Mouse (Mus musculus) cerebellum, adult 18-20 months (tissue): ENCODE results near the gene Icosl.
A peak's percentile ranks its signal among the peaks of the same experiment; 100 is the strongest.
"Not testable (repeated sequence)": the region's sequence is repeated elsewhere in the genome, so short reads cannot be mapped to it uniquely, and the experiment has no call there.

Experiments used
- DNase-seq, 2 experiments: peaks; one replicate each; pipeline ENCODE4 v3.0.0; 2021

Icosl gene

DNA sequence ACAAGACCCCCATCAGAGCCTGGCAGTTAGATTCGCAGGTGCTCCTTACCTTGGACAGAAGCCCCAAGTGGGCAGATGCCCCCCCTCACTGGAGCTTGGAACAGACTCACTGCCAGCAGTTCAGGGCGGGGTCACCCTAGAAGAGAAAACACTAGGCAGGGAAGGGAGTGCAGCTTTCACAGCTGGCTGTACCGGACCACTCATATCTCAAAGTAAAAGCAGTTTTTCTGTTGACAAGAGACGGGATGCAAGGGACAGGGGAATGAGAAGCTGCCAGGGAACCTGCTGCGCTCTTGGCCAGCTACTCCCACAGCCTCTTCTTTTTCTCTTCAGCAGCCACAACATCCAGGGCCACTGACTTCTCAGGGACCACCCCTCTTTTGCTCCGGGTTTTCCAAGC lies 55.0 kb downstream of the Icosl start:
- DNase-seq = not testable (repeated sequence)

DNA sequence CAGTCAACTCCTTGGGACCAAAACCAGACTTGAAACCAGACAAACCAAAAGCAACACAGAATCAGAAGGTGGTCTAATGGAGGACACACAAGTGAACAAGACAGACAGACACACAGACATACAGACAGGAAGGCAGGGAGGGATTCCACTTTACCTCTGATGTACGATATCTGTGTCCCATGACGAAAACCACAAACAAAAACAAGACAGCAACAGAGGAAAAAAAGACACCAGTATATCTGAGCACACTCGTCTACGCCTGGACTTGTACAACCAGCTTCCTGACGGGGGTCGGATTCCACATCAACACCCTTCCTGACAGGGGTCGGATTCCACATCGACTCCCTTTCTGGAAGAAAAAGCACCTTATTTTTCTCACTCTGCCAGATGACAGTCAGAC lies 56.0 kb downstream of the Icosl start:
- DNase-seq = not testable (repeated sequence)

DNA sequence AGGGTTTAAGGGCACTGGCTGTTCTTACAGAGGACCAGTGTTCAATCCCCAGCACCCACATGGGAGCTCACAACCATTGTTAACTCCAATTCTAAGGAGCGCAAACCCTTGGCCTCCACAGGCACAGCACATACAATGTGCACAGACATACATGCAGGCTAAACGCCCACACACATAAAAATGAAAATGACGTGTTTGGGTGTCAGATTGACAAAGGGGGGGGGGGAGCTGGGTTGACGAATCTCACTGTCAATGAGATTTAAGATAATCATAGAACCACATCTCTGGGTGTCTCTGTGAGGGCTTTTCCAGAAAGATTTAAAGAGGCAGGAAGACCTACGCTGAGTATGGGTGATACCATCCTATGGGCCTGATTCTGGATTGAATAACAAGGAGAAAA lies 57.2 kb downstream of the Icosl start:
- DNase-seq = no peak

DNA sequence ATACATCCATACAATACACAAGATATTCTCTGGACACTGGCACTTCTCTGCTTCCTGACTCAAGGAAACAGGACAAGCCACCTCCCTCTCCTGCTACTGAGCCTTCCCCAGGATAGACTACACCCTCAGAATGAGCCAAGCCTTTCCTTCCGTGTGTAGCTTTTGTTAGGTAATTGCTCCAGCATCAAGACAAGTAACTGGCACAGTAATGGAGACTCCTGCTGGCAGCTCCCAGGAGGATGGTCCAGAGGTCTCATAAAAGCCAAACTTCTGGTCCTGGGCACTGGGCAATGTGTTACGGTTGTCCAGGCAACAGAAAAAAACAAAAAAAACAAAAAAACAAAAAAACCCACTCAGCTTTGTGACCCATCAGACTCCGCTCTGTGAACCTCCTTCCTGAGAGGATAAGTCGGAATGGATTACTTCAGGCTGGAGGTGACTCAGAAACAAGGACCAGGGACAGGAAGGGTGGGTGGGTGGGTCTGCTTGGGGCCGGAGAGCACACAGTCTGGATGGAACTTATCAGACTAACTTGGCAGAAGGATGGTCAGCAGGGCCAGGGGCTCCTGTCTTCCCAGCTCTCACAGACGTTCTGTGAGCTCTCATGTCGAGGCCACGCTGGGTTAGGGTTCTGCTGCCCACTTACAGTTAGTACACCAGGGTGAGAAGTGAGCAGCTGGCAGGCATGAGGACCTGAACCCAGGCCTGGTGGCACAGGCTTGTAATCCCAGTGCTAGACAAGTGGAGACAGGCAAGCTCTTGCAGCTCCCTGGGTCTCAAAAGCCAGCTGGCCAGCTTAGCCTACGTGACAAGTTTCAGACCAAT lies 58.2 kb downstream of the Icosl start:
- DNase-seq = no peak

DNA sequence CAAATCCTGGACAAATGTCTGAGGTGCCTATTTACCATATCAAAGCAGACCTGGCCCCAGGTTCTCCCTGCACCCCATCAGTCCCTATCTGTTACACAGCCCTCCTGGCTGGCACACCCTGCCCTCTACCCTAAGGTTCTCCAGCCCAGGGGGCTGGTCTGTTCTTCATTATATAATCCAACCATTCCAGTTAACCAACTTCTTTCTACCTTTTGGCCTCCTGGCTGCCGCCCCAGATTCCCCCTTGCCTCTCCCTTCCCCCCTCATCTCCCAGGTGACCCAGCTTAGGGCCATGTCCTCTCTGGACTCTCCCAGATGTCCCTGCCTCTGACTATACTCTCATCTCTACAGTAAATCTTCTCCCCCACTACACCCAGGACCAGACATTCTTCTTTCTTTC lies 58.8 kb downstream of the Icosl start:
- DNase-seq = no peak

DNA sequence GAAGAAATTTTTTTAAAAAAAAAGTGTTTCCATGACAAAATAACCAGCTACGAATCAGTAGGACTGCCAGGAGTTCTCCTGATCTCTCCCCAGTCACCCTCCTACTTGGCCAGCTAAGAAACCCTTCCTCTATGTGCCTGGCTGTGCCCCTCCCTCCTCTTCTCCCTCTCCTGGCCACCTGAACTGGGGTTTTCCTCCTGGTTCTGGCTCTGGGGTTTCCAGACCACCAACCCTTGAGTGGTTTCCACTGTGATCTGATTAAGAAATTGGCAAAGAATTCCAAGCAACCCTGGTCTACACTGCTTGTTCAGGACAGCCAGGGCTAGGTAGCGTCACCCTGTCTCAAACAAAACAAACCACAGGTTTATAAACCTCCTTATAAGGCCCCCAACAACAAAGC lies 59.5 kb downstream of the Icosl start:
- no peak for DNase-seq

DNA sequence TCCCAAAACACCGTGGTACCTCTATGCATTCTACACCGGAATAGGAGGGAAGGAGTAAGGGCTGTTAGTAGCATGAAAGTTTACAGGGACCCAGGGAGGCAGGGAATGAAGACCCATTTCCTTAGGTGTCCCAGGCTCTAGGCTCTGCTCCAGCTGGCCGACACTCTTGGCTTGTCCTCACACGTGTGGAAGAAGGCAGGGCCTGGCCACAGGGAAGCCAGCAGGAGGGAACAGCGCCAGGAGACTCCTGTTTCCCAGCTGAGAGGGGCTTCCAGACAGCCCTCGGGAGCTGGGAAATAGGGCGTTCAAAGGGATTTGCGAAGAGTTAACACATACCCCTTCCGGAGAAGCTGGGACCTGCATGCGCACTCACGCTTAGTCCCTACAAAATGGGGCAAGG lies 60.3 kb downstream of the Icosl start:
- peak in 1 of 2 experiments; percentile 7 for DNase-seq

DNA sequence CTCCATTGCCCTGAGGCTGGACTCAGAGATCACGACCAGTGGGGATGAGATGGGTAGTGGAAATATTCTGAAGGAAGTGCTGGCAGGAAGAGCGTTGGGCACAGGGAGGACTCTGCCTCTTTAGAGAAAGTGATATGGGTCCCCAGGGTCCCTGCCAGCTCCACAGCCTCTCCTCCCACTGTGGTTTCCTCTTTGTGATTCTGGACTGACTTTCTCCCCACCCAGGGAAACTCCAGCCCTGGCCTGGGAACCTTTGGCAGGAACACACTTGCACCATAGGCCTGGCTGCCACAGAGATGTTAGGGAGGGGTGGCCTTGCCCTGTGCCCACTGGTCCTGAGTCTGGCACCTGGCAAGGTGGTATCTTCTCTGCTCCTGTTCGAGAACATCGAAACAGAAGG lies 60.9 kb downstream of the Icosl start:
- no peak for DNase-seq
